Mouse (Mus musculus) erythroblast, embryonic 14.5 days (primary cell): Measurements from ENCODE around the gene Cacna1c.

ENCODE experiments used
- GATA1 ChIP-seq: IDR thresholded peaks from 2 replicates; pipeline ENCODE4 v1.6.1; 2012; ENCODE audit warnings: low read length, inconsistent platforms, mixed read lengths
- TAL1 ChIP-seq: IDR thresholded peaks from 3 replicates; pipeline ENCODE4 v1.6.1; 2012; ENCODE audit warnings: low read length, inconsistent platforms, mixed read lengths

DNA sequence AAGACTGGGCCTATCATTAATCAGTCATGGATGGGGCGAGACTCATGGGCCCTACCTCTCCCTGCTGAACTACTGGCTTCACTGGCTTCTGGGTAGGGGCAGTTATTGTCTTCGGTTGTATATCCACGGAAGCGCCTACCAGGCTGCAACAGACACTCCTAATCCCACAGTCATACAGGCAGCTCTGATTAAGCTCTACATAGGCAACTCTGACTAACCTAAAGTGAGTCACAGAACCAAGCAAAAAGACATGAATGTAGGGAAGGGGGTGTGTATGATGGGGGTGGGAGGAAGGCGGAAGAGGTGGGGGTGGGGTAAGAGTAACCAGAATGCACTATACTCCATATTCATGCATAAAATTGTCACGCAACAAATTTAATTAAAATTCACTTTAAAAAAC lies 518.9 kb downstream of the Cacna1c start:
- no peak for TF ChIP-seq TAL1
- no peak for TF ChIP-seq GATA1
